Mouse (Mus musculus): ENCODE data around the gene Olfr427. TPM values are rescaled to one million over a fixed set of nuclear protein-coding genes. Genes with fewer than 3 reads are reported as not detected.

The Olfr427 gene
- polyA plus RNA-seq, 1 experiment = not detected

GRCm38 (mm10) chr1:174051515-174051914 is 45.2 kb upstream of the Olfr427 start:
- H3K4me3 ChIP-seq = no peak overlapping the region
- no peaks in the 10 kb centered on the region for H3K79me2 ChIP-seq (ENCODE audit: control insufficient read depth, insufficient read depth)
- no peak overlapping the region for H3ac ChIP-seq (ENCODE audit: control insufficient read depth, insufficient read length)
- H3K36me3 ChIP-seq (ENCODE audit: control insufficient read depth, insufficient read depth) = no peaks in the 10 kb centered on the region
- H3K27me3 ChIP-seq (ENCODE audit: control insufficient read depth, insufficient read depth, insufficient read length) = no peaks in the 10 kb centered on the region
- H3K4me2 ChIP-seq (ENCODE audit: low read depth) = no peak overlapping the region
- TF ChIP-seq REST (IDR thresholded peaks at IDR 0.05; ENCODE audit: insufficient read depth, insufficient read length) = no peak
- no peak for TF ChIP-seq MYOG (IDR thresholded peaks at IDR 0.05; ENCODE audit: control insufficient read depth in 1 of 3, insufficient read depth in 1 of 3, insufficient read length in 2 of 3, low read depth in 2 of 3)
- no peak for TF ChIP-seq SRF (IDR thresholded peaks at IDR 0.05; ENCODE audit: control insufficient read depth, insufficient read length, low read depth)
- TF ChIP-seq TCF12 (IDR thresholded peaks at IDR 0.05; ENCODE audit: insufficient read depth, poor library complexity, severe bottlenecking) = no peak
- TF ChIP-seq POLR2AphosphoS2 (IDR thresholded peaks at IDR 0.05; ENCODE audit: insufficient read length, low read depth) = no peak
- TF ChIP-seq USF1 (IDR thresholded peaks at IDR 0.05; ENCODE audit: low read depth) = no peak
- TF ChIP-seq E2F4 (IDR thresholded peaks at IDR 0.05; ENCODE audit: insufficient read depth) = no peak
- TF ChIP-seq TCF3 (IDR thresholded peaks at IDR 0.05; ENCODE audit: insufficient read length, low read depth) = no peak
- no peak for TF ChIP-seq MAX (IDR thresholded peaks at IDR 0.05; ENCODE audit: low read depth)
- TF ChIP-seq POLR2A (IDR thresholded peaks at IDR 0.05; ENCODE audit: insufficient read length, low read depth) = no peak
- no peak for TF ChIP-seq CEBPB (IDR thresholded peaks at IDR 0.05; ENCODE audit: insufficient read depth, poor library complexity, severe bottlenecking)
- no peak for TF ChIP-seq MYOD1 (IDR thresholded peaks at IDR 0.05; ENCODE audit: control insufficient read depth in 1 of 3, insufficient read length in 2 of 3, low read depth in 2 of 3)

- no peak for TF ChIP-seq E2F4 (IDR thresholded peaks at IDR 0.05; ENCODE audit: insufficient read depth)
- TF ChIP-seq CEBPB (IDR thresholded peaks at IDR 0.05; ENCODE audit: insufficient read depth, poor library complexity, severe bottlenecking) = no peak
- TF ChIP-seq REST (IDR thresholded peaks at IDR 0.05; ENCODE audit: insufficient read depth, insufficient read length) = no peak
- TF ChIP-seq POLR2A (IDR thresholded peaks at IDR 0.05; ENCODE audit: insufficient read length, low read depth) = no peak
- TF ChIP-seq MAX (IDR thresholded peaks at IDR 0.05; ENCODE audit: low read depth) = no peak
- TF ChIP-seq SRF (IDR thresholded peaks at IDR 0.05; ENCODE audit: control insufficient read depth, insufficient read length, low read depth) = no peak
- Histone ChIP-seq H3ac (ENCODE audit: control insufficient read depth, insufficient read length) (no peak overlapping the region), H3K4me3 (no peak overlapping the region)
Measured at GRCm38 (mm10) chr1:174051931-174052536, 44.7 kb upstream of the Olfr427 start.

GRCm38 (mm10) chr1:174052981-174053380 is 43.7 kb upstream of the Olfr427 start:
- H3K36me3 ChIP-seq (ENCODE audit: control insufficient read depth, insufficient read depth) = no peaks in the 10 kb centered on the region
- H3K27me3 ChIP-seq (ENCODE audit: control insufficient read depth, insufficient read depth, insufficient read length) = no peaks in the 10 kb centered on the region
- H3K4me2 ChIP-seq (ENCODE audit: low read depth) = no peak overlapping the region
- no peaks in the 10 kb centered on the region for H3K79me2 ChIP-seq (ENCODE audit: control insufficient read depth, insufficient read depth)
- TF ChIP-seq TCF12 (IDR thresholded peaks at IDR 0.05; ENCODE audit: insufficient read depth, poor library complexity, severe bottlenecking) = no peak
- TF ChIP-seq POLR2A (IDR thresholded peaks at IDR 0.05; ENCODE audit: insufficient read length, low read depth) = no peak
- TF ChIP-seq TCF3 (IDR thresholded peaks at IDR 0.05; ENCODE audit: insufficient read length, low read depth) = no peak
- TF ChIP-seq CEBPB (IDR thresholded peaks at IDR 0.05; ENCODE audit: insufficient read depth, poor library complexity, severe bottlenecking) = no peak
- TF ChIP-seq MYOG (IDR thresholded peaks at IDR 0.05; ENCODE audit: control insufficient read depth in 1 of 3, insufficient read depth in 1 of 3, insufficient read length in 2 of 3, low read depth in 2 of 3) = no peak
- no peak for TF ChIP-seq MAX (IDR thresholded peaks at IDR 0.05; ENCODE audit: low read depth)
- no peak for TF ChIP-seq MYOD1 (IDR thresholded peaks at IDR 0.05; ENCODE audit: control insufficient read depth in 1 of 3, insufficient read length in 2 of 3, low read depth in 2 of 3)
- H3K4me3 ChIP-seq = no peak overlapping the region
- H3ac ChIP-seq (ENCODE audit: control insufficient read depth, insufficient read length) = no peak overlapping the region

More at GRCm38 (mm10) chr1:174051931-174052536, 44.7 kb upstream of the Olfr427 start:
- no peaks in the 10 kb centered on the region for H3K27me3 ChIP-seq (ENCODE audit: control insufficient read depth, insufficient read depth, insufficient read length)
- no peaks in the 10 kb centered on the region for H3K36me3 ChIP-seq (ENCODE audit: control insufficient read depth, insufficient read depth)
- no peak overlapping the region for H3K4me2 ChIP-seq (ENCODE audit: low read depth)
- no peaks in the 10 kb centered on the region for H3K79me2 ChIP-seq (ENCODE audit: control insufficient read depth, insufficient read depth)

- TF ChIP-seq POLR2A (IDR thresholded peaks at IDR 0.05; ENCODE audit: insufficient read length, low read depth) (no peak), POLR2AphosphoS2 (IDR thresholded peaks at IDR 0.05; ENCODE audit: insufficient read length, low read depth) (no peak)
- H3K4me2 ChIP-seq (ENCODE audit: low read depth) = no peak overlapping the region
- no peak overlapping the region for H3ac ChIP-seq (ENCODE audit: control insufficient read depth, insufficient read length)
- no peak overlapping the region for H3K4me3 ChIP-seq
- no peaks in the 10 kb centered on the region for H3K79me2 ChIP-seq (ENCODE audit: control insufficient read depth, insufficient read depth)
- no peaks in the 10 kb centered on the region for H3K27me3 ChIP-seq (ENCODE audit: control insufficient read depth, insufficient read depth, insufficient read length)
- H3K36me3 ChIP-seq (ENCODE audit: control insufficient read depth, insufficient read depth) = no peaks in the 10 kb centered on the region
Measured at GRCm38 (mm10) chr1:174055248-174055647, 41.4 kb upstream of the Olfr427 start.

GRCm38 (mm10) chr1:174066305-174066704 is 30.4 kb upstream of the Olfr427 start, which contains the start of gene Olfr430:
Olfr430 (plus strand) TSS chr1:174066605.
- Histone ChIP-seq H3K36me3 (ENCODE audit: control insufficient read depth, insufficient read depth) (no peaks in the 10 kb centered on the region), H3K27me3 (ENCODE audit: control insufficient read depth, insufficient read depth, insufficient read length) (no peaks in the 10 kb centered on the region), H3ac (ENCODE audit: control insufficient read depth, insufficient read length) (no peak within 1 kb of the TSS), H3K4me3 (no peak within 1 kb of the TSS), H3K4me2 (ENCODE audit: low read depth) (no peak within 1 kb of the TSS), H3K79me2 (ENCODE audit: control insufficient read depth, insufficient read depth) (no peaks in the 10 kb centered on the region)
- TF ChIP-seq E2F4 (IDR thresholded peaks at IDR 0.05; ENCODE audit: insufficient read depth) = no peak
- no peak for TF ChIP-seq MYOD1 (IDR thresholded peaks at IDR 0.05; ENCODE audit: control insufficient read depth in 1 of 3, insufficient read length in 2 of 3, low read depth in 2 of 3)
- no peak for TF ChIP-seq TCF12 (IDR thresholded peaks at IDR 0.05; ENCODE audit: insufficient read depth, poor library complexity, severe bottlenecking)
- TF ChIP-seq SRF (IDR thresholded peaks at IDR 0.05; ENCODE audit: control insufficient read depth, insufficient read length, low read depth) = no peak
- TF ChIP-seq TCF3 (IDR thresholded peaks at IDR 0.05; ENCODE audit: insufficient read length, low read depth) = no peak
- TF ChIP-seq REST (IDR thresholded peaks at IDR 0.05; ENCODE audit: insufficient read depth, insufficient read length) = no peak
- TF ChIP-seq USF1 (IDR thresholded peaks at IDR 0.05; ENCODE audit: low read depth) = no peak
- TF ChIP-seq MYOG (IDR thresholded peaks at IDR 0.05; ENCODE audit: control insufficient read depth in 1 of 3, insufficient read depth in 1 of 3, insufficient read length in 2 of 3, low read depth in 2 of 3) = no peak
- no peak for TF ChIP-seq MAX (IDR thresholded peaks at IDR 0.05; ENCODE audit: low read depth)
- TF ChIP-seq POLR2A (IDR thresholded peaks at IDR 0.05; ENCODE audit: insufficient read length, low read depth) = no peak
- TF ChIP-seq CEBPB (IDR thresholded peaks at IDR 0.05; ENCODE audit: insufficient read depth, poor library complexity, severe bottlenecking) = no peak
- no peak for TF ChIP-seq POLR2AphosphoS2 (IDR thresholded peaks at IDR 0.05; ENCODE audit: insufficient read length, low read depth)

Measured in myocyte (in vitro differentiated cells).